Mouse (Mus musculus) spleen, adult 2 months (tissue): ENCODE measurements at regions not wholly inside any gene's neighbourhood (a gene's known extent, or its start where the extent isn't known, plus 50 kb on each side); places are given as distances from the start of the nearest gene placed in this dataset.

ENCODE experiments used
- DNase-seq, 2 experiments: peaks; one replicate each; pipeline versions ENCODE4 v3.0.0 to v3.0.0-alpha.2; 2012 to 2021; ENCODE audit warnings: low spot score in 2 of 2, low read depth in 1 of 2
- H3K27ac ChIP-seq: fragments of 200-500 bp; 2 replicates; pipeline ENCODE4 v1.5.1; 2012; ENCODE audit warnings: low read length, inconsistent platforms; ENCODE audit not compliant: insufficient read depth
- H3K27me3 ChIP-seq: fragments of 200-500 bp; 2 replicates; pipeline ENCODE4 v1.6.1; 2012; ENCODE audit warnings: mild to moderate bottlenecking, moderate library complexity, low read length, inconsistent platforms; ENCODE audit not compliant: control insufficient read depth, insufficient read depth
- H3K36me3 ChIP-seq: fragments of 200-500 bp; 2 replicates; pipeline ENCODE4 v1.6.1; 2012; ENCODE audit warnings: mild to moderate bottlenecking, low read length, inconsistent platforms; ENCODE audit not compliant: control insufficient read depth, insufficient read depth
- H3K4me1 ChIP-seq: fragments of 200-500 bp; 2 replicates; pipeline ENCODE4 v1.6.1; 2011; ENCODE audit warnings: inconsistent platforms; ENCODE audit not compliant: control insufficient read depth, insufficient read depth, insufficient read length
- H3K4me3 ChIP-seq: fragments of 200-500 bp; 2 replicates; pipeline ENCODE4 v1.5.1; 2011; ENCODE audit warnings: mild to moderate bottlenecking, inconsistent platforms; ENCODE audit not compliant: insufficient read depth, insufficient read length; ENCODE audit errors: extremely low read depth
- CTCF ChIP-seq: fragments of 200-500 bp; IDR thresholded peaks from 2 replicates; pipeline ENCODE4 v1.5.1; 2011; ENCODE audit warnings: mild to moderate bottlenecking, inconsistent platforms; ENCODE audit not compliant: insufficient read depth, insufficient read length, insufficient replicate concordance; ENCODE audit errors: extremely low read depth
- POLR2A ChIP-seq: fragments of 200-500 bp; IDR thresholded peaks from 2 replicates; pipeline ENCODE4 v1.6.1; 2011; ENCODE audit warnings: low read depth, low read length, inconsistent platforms
- WGBS: fragments of 180-500 bp; shearing (Covaris S2); methylation state at CpG from one replicate; pipeline ENCODE4 v1.1.7; 2018; 5-methylcytosine and 5-hydroxymethylcytosine counted together

GRCm38 (mm10) chr8:109363185-109363845 lies 130.5 kb upstream of the Pmfbp1 start:
- no peaks in the 10 kb centered on the region for H3K4me1 ChIP-seq
- DNase-seq = no peak
- H3K27me3 ChIP-seq = no peaks in the 10 kb centered on the region
- no peak overlapping the region for H3K27ac ChIP-seq
- TF ChIP-seq POLR2A (no peak), CTCF (no peak)
- 87% methylated on average over 15 of the region's 15 CpGs for WGBS
- no peaks in the 10 kb centered on the region for H3K36me3 ChIP-seq
- H3K4me3 ChIP-seq = no peak overlapping the region; the same call in 1 of the 2 replicates

- no peak for DNase-seq
- Histone ChIP-seq H3K27ac (no peak overlapping the region), H3K4me3 (no peak overlapping the region), H3K4me1 (no peaks in the 10 kb centered on the region), H3K27me3 (no peaks in the 10 kb centered on the region), H3K36me3 (no peaks in the 10 kb centered on the region)
- no peak for TF ChIP-seq POLR2A
- no peak for TF ChIP-seq CTCF
- WGBS = 73% methylated on average over 2 of the region's 2 CpGs
Observed at GRCm38 (mm10) chr8:109373977-109374376, 119.8 kb upstream of the Pmfbp1 start.

GRCm38 (mm10) chr8:109384881-109385280 lies 108.9 kb upstream of the Pmfbp1 start:
- H3K4me3 ChIP-seq = no peak overlapping the region
- no peaks in the 10 kb centered on the region for H3K27me3 ChIP-seq
- no peak overlapping the region for H3K27ac ChIP-seq
- TF ChIP-seq CTCF (no peak), POLR2A (no peak)
- H3K4me1 ChIP-seq = no peaks in the 10 kb centered on the region
- WGBS = 88% methylated on average over 3 of the region's 3 CpGs
- no peaks in the 10 kb centered on the region for H3K36me3 ChIP-seq
- DNase-seq = no peak

GRCm38 (mm10) chr8:109395133-109395855 lies 98.5 kb upstream of the Pmfbp1 start:
- WGBS = 30% methylated on average over 6 of the region's 6 CpGs
- H3K27ac ChIP-seq = no peak overlapping the region
- no peak for TF ChIP-seq POLR2A
- TF ChIP-seq CTCF = no peak
- no peaks in the 10 kb centered on the region for H3K4me1 ChIP-seq
- no peaks in the 10 kb centered on the region for H3K27me3 ChIP-seq
- no peak for DNase-seq
- H3K36me3 ChIP-seq = no peaks in the 10 kb centered on the region
- no peak overlapping the region for H3K4me3 ChIP-seq

- no peak overlapping the region for H3K27ac ChIP-seq
- no peaks in the 10 kb centered on the region for H3K4me1 ChIP-seq
- 84% methylated on average over 11 of the region's 11 CpGs for WGBS
- H3K4me3 ChIP-seq = no peak overlapping the region
- TF ChIP-seq CTCF (no peak), POLR2A (no peak)
- no peak for DNase-seq
- H3K36me3 ChIP-seq = no peaks in the 10 kb centered on the region
- H3K27me3 ChIP-seq = no peaks in the 10 kb centered on the region
Observed at GRCm38 (mm10) chr8:109399616-109400015, 94.2 kb upstream of the Pmfbp1 start.

- no peaks in the 10 kb centered on the region for H3K27me3 ChIP-seq
- H3K4me1 ChIP-seq = no peaks in the 10 kb centered on the region
- DNase-seq = no peak
- no peaks in the 10 kb centered on the region for H3K36me3 ChIP-seq
- H3K27ac ChIP-seq = no peak overlapping the region
- no peak overlapping the region for H3K4me3 ChIP-seq
- TF ChIP-seq CTCF (no peak), POLR2A (no peak)
- 89% methylated on average over 5 of the region's 5 CpGs for WGBS
Observed at GRCm38 (mm10) chr8:109400192-109400591, 93.6 kb upstream of the Pmfbp1 start.

- no peak overlapping the region for H3K4me3 ChIP-seq
- DNase-seq = no peak
- WGBS = 69% methylated on average over 5 of the region's 5 CpGs
- H3K27me3 ChIP-seq = no peaks in the 10 kb centered on the region
- H3K4me1 ChIP-seq = no peaks in the 10 kb centered on the region
- no peak overlapping the region for H3K27ac ChIP-seq
- no peaks in the 10 kb centered on the region for H3K36me3 ChIP-seq
- TF ChIP-seq CTCF (no peak), POLR2A (no peak)
Observed at GRCm38 (mm10) chr8:109407913-109408312, 85.9 kb upstream of the Pmfbp1 start.
